Mouse (Mus musculus): ENCODE measurements around the gene AY074887.
A peak's percentile ranks its signal among the peaks of the same experiment; 100 is the strongest.
"Not testable (repeated sequence)": the region's sequence is repeated elsewhere in the genome, so short reads cannot be mapped to it uniquely, and the experiment has no call there.

AY074887 gene

DNA sequence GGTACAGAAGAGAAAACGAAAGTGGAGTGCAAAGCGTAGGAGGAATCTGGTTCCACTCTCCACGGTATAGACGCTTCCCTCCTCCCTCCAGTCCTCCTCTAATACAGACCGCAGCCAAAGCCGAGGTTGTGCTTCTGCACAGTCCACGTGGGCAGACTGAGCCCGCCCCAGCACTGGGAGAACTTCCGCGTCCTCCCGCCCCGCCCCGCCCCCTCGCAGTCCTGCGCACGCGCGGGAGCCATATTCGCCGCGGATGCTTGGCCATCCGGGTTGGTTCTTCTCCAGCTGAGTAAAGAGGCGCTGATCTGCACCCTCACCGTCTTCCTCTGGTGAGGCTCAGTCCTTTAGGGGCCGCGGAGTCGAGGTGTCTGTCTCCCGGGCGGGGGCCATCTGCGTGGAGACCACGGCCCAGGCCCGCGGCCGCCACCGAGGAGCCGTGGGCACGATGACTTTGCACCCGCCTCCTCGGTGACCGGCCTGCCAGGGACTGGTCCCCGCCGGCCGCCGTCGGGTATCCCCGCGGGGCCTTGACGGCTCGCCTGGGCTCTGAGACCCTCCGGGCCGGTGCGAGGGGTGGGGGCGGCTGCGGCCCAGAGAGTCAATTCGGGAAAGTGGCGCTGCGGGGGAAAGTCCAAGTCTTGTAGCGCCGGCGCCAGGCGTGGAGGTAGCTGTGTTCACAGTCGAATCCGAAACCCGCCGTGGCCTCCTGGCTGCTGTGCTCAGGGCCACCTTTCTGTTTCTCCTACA, at the start of gene AY074887, which contains the start of gene Psma4:
Gene AY074887 (minus strand): TSS at position 424 of the 747 bp plus-strand sequence.
Gene Psma4 (plus strand): TSS at position 216 of the 747 bp plus-strand sequence.
- peak; percentile 97 for DNase-seq (ENCODE audit: low read depth)

- no peak for DNase-seq (ENCODE audit: low read depth)
These were observed 44.8 kb upstream of the AY074887 start for GRCm38 (mm10) chr9:54995645-54996044.

GRCm38 (mm10) chr9:54994381-54994780, 43.6 kb upstream of the AY074887 start:
- no peak for DNase-seq (ENCODE audit: low read depth)

GRCm38 (mm10) chr9:54990362-54990761, 39.6 kb upstream of the AY074887 start:
- no peak for DNase-seq (ENCODE audit: low read depth)

DNA sequence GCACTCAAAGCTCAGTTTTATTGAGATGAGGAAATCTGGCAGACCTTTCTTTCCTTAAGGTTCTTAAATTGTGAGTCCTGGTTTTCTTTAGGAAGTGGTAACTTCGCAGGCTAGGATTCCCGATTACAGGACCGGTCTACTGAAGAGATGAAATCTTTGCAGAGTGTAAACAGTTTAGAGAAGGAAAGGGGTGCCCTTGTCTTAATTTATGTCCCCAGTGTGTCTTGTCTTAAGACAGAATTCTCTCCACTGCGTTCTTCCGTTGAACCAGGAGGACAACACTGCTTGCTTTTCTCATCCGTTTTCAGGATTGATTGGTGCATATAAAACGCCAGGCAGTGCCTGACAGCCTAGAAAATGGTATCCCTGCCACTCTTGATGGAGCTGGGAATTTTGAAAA, 31.6 kb upstream of the AY074887 start:
- no peak for DNase-seq (ENCODE audit: low read depth)

- no peak for DNase-seq (ENCODE audit: low read depth)
These were observed 30.7 kb upstream of the AY074887 start for GRCm38 (mm10) chr9:54981291-54982191.

- DNase-seq (ENCODE audit: low read depth) = no peak
These were observed 29.9 kb upstream of the AY074887 start, which contains the start of gene Chrna5 for GRCm38 (mm10) chr9:54980674-54981073. Gene Chrna5 (plus strand): TSS chr9:54980880.

DNA sequence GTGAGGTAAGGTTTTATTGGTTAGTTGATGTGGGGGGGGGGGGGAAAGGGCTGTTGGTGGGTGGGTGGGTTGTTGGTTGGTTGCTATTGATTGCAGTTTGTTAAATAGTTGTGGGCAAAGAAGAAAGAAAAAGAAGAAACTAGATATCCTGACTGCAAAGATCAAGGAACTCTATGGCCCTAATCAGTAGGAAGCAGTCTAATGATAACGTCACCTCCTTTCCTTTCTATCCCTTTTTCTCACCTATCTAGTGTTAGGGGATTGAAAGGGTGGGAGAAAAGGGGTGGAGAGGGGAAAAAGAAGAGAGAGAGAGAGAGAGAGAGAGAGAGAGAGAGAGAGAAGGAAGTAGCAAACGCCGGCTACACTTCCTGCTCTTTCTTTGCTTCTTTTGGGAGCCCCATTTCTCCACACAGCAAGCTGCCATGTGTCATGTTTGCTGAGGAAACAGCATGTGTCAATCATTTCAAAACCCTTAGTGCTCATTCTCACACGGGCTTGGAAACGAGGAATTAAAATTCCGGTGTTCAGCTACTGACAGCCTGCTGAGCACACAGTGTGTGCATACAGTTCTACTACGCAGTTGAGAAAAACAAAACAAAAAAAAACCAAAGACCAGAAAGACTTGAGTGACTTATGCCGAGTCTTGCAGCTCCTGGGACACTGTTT, 19.3 kb upstream of the AY074887 start:
- DNase-seq (ENCODE audit: low read depth) = no peak

DNA sequence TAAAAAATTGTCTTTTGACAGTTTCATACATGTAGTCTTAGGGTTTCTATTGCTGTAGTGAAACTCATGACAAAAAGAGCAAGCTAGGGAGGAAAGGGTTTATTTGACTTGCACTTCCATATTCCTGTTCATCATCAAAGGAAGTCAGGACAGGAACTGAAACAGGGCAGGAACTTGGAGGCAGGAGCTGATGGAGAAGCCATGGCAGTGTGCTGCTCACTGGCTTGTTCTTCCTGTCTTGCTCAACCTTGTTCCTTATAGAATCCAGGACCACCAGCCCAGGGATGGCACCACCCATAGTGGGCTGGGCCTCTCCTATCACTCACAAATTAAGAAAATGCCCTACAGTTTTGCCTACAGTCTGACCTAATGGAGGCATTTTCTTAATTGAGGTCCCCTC, 12.9 kb upstream of the AY074887 start:
- DNase-seq (ENCODE audit: low read depth) = no peak

DNA sequence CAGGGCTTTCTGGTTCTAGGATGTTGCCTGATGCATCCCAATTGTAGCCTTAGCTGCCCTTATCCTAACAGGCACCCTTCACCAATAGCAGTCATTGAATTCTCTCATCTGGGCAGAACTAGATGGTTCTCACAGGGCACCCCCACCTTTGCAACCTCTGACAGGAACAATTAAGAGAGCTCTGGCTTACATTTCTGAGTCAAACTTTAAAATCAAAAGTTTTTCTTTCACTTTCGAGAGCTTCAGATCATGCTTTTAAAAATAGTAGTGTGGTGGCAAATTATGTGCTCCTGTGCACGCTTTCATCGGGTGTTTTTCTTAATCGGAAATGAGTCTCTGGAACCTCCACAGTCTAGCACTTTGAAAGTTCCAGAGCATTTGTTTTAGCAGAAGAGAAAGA, 10.3 kb upstream of the AY074887 start:
- DNase-seq (ENCODE audit: low read depth) = no peak

GRCm38 (mm10) chr9:54950162-54950561, 636 bp downstream of the AY074887 start:
- DNase-seq (ENCODE audit: low read depth) = not testable (repeated sequence)

GRCm38 (mm10) chr9:54949465-54949864, 1.3 kb downstream of the AY074887 start:
- DNase-seq (ENCODE audit: low read depth) = peak; percentile 35

DNA sequence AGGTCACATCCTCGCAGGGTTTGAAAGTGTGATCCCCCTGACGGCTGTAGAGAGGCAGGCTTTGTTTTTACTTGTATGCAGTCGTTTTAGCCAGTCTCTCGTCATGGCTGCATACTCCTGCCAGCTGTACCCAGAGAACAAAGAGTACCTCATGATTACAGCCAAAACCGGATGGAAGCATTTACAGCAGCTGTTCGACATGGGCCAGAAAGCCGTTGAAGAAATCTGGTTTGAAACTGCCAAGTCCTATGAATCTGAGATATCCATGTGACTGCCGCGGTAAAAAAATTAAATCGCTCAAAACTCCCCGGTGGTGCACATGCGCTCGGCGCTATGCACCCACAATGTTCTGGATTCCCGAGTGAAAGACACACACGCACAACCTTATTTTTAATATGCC, 4.5 kb downstream of the AY074887 start:
- no peak for DNase-seq (ENCODE audit: low read depth)

DNA sequence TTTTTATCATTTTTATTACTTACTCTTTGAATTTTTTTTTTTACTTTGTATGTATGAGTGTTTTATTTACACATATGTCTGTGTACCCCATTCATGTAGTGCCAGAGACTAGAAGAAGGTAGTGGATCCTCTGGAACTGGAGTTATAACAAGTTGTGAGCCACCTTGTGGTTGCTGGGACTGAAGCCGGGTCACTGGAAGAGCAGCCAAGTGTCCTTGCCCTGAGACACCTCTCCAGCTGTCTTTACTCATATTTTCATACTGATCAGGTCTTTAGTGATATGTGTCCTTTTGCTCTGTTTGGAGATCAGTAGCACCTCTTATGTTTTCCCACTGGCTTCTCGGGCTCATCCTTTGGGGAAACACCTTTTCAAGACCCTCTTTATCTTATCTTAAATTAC, 6.3 kb downstream of the AY074887 start:
- DNase-seq (ENCODE audit: low read depth) = no peak

- DNase-seq (ENCODE audit: low read depth) = no peak
These were observed 8.7 kb downstream of the AY074887 start for GRCm38 (mm10) chr9:54942071-54942470.

DNA sequence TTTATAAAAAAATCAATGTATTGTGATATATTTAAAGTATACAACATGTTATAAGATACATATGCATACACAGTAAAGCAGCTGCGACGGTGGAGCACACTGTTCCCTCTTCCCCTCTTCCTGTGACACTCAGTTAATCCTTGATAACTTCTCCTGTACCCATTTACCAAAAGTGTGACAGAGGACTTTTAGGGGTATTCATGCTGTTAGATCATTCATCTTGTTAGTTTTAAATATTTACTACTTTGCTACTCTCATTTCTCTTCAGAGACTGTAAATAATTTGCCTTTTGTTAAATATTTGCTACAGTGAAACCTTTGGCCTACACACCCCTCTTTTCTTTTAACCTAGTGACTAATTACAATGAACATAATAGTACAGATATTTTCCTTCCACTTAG, 18.4 kb downstream of the AY074887 start:
- DNase-seq (ENCODE audit: low read depth) = no peak

- no peak for DNase-seq (ENCODE audit: low read depth)
These were observed 19.0 kb downstream of the AY074887 start for GRCm38 (mm10) chr9:54931765-54932164.

- DNase-seq (ENCODE audit: low read depth) = no peak
These were observed 20.1 kb downstream of the AY074887 start for GRCm38 (mm10) chr9:54930741-54931140.

GRCm38 (mm10) chr9:54919946-54920345, 30.9 kb downstream of the AY074887 start:
- no peak for DNase-seq (ENCODE audit: low read depth)

DNA sequence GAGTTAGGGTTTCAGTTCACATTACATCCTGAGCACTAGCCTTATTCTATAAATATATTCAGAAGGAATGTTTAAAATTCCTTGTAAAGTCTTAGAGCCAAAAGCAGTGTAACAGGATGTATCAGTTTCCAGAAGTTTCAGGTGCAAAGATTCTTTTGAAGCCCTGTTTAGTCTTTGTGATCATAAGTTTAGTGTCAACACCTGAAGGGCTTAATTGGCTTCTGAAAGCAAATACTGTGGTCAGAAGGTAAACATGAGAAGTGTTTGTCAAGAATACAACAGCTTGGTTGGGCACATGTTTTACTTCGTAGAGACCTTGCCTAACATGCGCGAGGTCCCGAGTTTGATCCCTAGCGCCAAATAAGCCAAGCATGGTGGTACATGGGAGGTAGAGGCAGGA, 32.0 kb downstream of the AY074887 start:
- no peak for DNase-seq (ENCODE audit: low read depth)

- DNase-seq (ENCODE audit: low read depth) = no peak
These were observed 32.6 kb downstream of the AY074887 start for GRCm38 (mm10) chr9:54918191-54918590.

- peak; percentile 93 for DNase-seq (ENCODE audit: low read depth)
These were observed 33.7 kb downstream of the AY074887 start, which contains the start of gene Hykk for GRCm38 (mm10) chr9:54917010-54917677. Gene Hykk (plus strand): TSS chr9:54917283.
